Mouse (Mus musculus) stomach, embryonic 15.5 days (tissue): ENCODE measurements around the gene Krtdap. TPM values are rescaled to one million over a fixed set of nuclear protein-coding genes. Genes with fewer than 3 reads are reported as not detected.

Experiments
- ATAC-seq: fragments of 200-750 bp; cut with Nextera tagmentation; 2 replicates; pipeline ENCODE4 v1.8.0; 2017; ENCODE audit warnings: low read depth, moderate number of reproducible peaks, moderate TSS enrichment; ENCODE audit not compliant: insufficient read depth, low FRiP score
- H3K27ac ChIP-seq: fragments of 300-500 bp; sonication (generic); 2 replicates; pipeline ENCODE4 v1.5.1; 2015; ENCODE audit warnings: mild to moderate bottlenecking, inconsistent platforms
- H3K27me3 ChIP-seq: fragments of 300-500 bp; sonication (generic); replicated peaks from 2 replicates; pipeline ENCODE4 v1.6.1; 2015; ENCODE audit warnings: inconsistent platforms
- H3K36me3 ChIP-seq: fragments of 300-500 bp; sonication (generic); 2 replicates; pipeline ENCODE4 v1.6.1; 2015; ENCODE audit warnings: inconsistent platforms
- H3K4me1 ChIP-seq: fragments of 300-500 bp; sonication (generic); 2 replicates; pipeline ENCODE4 v1.6.1; 2015; ENCODE audit warnings: inconsistent platforms
- H3K4me2 ChIP-seq: fragments of 300-500 bp; sonication (generic); 2 replicates; pipeline ENCODE4 v1.6.1; 2015; ENCODE audit warnings: mild to moderate bottlenecking, inconsistent platforms
- H3K4me3 ChIP-seq: fragments of 300-500 bp; sonication (generic); replicated peaks from 2 replicates; pipeline ENCODE4 v1.5.1; 2015; ENCODE audit warnings: inconsistent platforms
- H3K9ac ChIP-seq: fragments of 300-500 bp; sonication (generic); 2 replicates; pipeline ENCODE4 v1.6.1; 2015; ENCODE audit warnings: inconsistent platforms
- H3K9me3 ChIP-seq: fragments of 300-500 bp; sonication (generic); 2 replicates; pipeline ENCODE4 v1.6.1; 2016; ENCODE audit warnings: inconsistent platforms
- WGBS: fragments of 180-500 bp; shearing (Covaris S2); methylation state at CpG from one replicate; pipeline ENCODE4 v1.1.7; 2015; 5-methylcytosine and 5-hydroxymethylcytosine counted together
- polyA plus RNA-seq: library from polyadenylated mRNA; unstranded; fragments of >200 nt; fragmentation: Nextera tagmentation; extraction: Ambion mirVana; gene quantifications from 2 replicates; pipeline ENCODE4 v1.2.1, GENCODE M21; 2015

Gene Krtdap
- polyA plus RNA-seq, 1 experiment from 2014 or later, result 227 TPM

DNA sequence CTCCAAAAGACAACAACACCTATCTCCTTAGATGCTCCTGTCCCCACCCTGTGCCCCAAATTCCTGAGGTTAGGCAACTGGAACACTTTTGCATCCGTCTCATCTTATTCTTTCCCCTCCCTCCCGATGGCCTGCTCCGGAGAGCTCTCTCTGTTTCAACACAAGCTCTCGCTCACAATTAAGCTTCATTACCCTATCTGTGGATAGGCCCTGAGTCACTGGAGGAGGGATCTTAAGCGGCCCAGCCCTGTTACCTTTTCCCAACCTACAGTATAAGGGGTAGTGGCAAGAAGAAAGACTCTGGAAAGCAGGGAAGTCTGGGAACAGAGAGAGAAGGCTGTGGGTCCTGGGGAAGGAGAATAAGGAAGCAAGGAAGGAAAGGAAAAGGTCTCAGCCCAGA, 24.2 kb upstream of the Krtdap start, which contains the start of gene Dmkn:
Dmkn (plus strand) TSS at position 301 of the 400 bp plus-strand sequence.
- H3K9me3 ChIP-seq, result no peaks in the 10 kb centered on the region
- H3K4me1 ChIP-seq, result peaks cover 8% of the 10 kb centered on the region; the same call in 1 of the 2 replicates
- H3K4me2 ChIP-seq, result no peak within 1 kb of the TSS
- no peak within 1 kb of the TSS for H3K9ac ChIP-seq
- 52% methylated on average over 5 of the region's 5 CpGs for WGBS
- no peak within 1 kb of the TSS for H3K27ac ChIP-seq
- H3K27me3 ChIP-seq, result 0 out of 2 replicates have a peak, but pooled peaks cover 2% of the 10 kb centered on the region
- no peak for ATAC-seq
- no peaks in the 10 kb centered on the region for H3K36me3 ChIP-seq
- no peak within 1 kb of the TSS for H3K4me3 ChIP-seq

- Histone ChIP-seq H3K27ac (no peak overlapping the region), H3K4me3 (no peak overlapping the region)
Observed at GRCm38 (mm10) chr7:30765173-30765572, 22.5 kb upstream of the Krtdap start.

GRCm38 (mm10) chr7:30766408-30766807, 21.3 kb upstream of the Krtdap start:
- 0 out of 2 replicates have a peak, but pooled peaks cover 2% of the 10 kb centered on the region for H3K27me3 ChIP-seq
- WGBS, result 86% methylated on average over 4 of the region's 4 CpGs
- H3K4me1 ChIP-seq, result no peaks in the 10 kb centered on the region
- no peak overlapping the region for H3K4me2 ChIP-seq
- H3K27ac ChIP-seq, result no peak overlapping the region
- no peaks in the 10 kb centered on the region for H3K9me3 ChIP-seq
- H3K4me3 ChIP-seq, result no peak overlapping the region
- no peak overlapping the region for H3K9ac ChIP-seq
- no peak for ATAC-seq
- no peaks in the 10 kb centered on the region for H3K36me3 ChIP-seq

More at GRCm38 (mm10) chr7:30765173-30765572, 22.5 kb upstream of the Krtdap start:
- H3K4me1 ChIP-seq, result peaks cover 4% of the 10 kb centered on the region; the same call in 1 of the 2 replicates
- no peaks in the 10 kb centered on the region for H3K9me3 ChIP-seq
- 34% methylated on average over 11 of the region's 11 CpGs for WGBS
- H3K36me3 ChIP-seq, result no peaks in the 10 kb centered on the region
- ATAC-seq, result no peak
- H3K27me3 ChIP-seq, result 0 out of 2 replicates have a peak, but pooled peaks cover 2% of the 10 kb centered on the region
- no peak overlapping the region for H3K9ac ChIP-seq
- no peak overlapping the region for H3K4me2 ChIP-seq

- Histone ChIP-seq H3K27me3 (0 out of 2 replicates have a peak, but pooled peaks cover 2% of the 10 kb centered on the region), H3K9me3 (no peaks in the 10 kb centered on the region), H3K4me2 (peak overlapping the region; percentile 5; the same call in 1 of the 2 replicates), H3K4me3 (no peak overlapping the region), H3K4me1 (no peaks in the 10 kb centered on the region), H3K9ac (no peak overlapping the region), H3K27ac (peak overlapping the region; percentile 13; the same call in 1 of the 2 replicates), H3K36me3 (no peaks in the 10 kb centered on the region)
- ATAC-seq, result peak; percentile 54; the same call in 1 of the 2 replicates
- WGBS, result 27% methylated on average over 9 of the region's 9 CpGs
Observed at GRCm38 (mm10) chr7:30769236-30769635, 18.5 kb upstream of the Krtdap start.

DNA sequence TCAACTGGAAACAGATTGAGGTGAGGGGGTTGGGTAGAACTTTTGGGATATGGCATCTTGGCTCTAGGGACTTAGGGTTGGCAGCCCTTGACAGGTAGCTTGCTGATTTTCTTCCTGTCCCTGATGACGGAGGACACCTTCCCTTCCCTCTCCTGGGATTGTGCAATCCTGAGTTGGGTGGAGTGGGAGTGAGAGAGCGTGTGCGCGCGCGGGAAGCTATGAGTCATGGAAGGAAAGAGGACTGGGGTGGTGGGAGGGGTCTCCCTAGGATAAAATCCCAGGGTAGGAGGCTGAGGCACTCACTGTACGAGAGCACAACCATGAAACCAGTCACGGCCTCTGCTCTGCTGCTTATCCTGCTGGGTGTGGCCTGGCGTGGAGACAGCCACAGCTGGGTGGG, 11.6 kb upstream of the Krtdap start:
- 70% methylated on average over 9 of the region's 9 CpGs for WGBS
- H3K27ac ChIP-seq, result no peak overlapping the region; the same call in 1 of the 2 replicates
- no peaks in the 10 kb centered on the region for H3K36me3 ChIP-seq
- no peaks in the 10 kb centered on the region for H3K4me1 ChIP-seq
- H3K4me2 ChIP-seq, result no peak overlapping the region
- no peaks in the 10 kb centered on the region for H3K9me3 ChIP-seq
- no peaks in the 10 kb centered on the region for H3K27me3 ChIP-seq
- H3K9ac ChIP-seq, result no peak overlapping the region
- no peak for ATAC-seq
- H3K4me3 ChIP-seq, result no peak overlapping the region

GRCm38 (mm10) chr7:30777081-30777579, 10.6 kb upstream of the Krtdap start:
- H3K9me3 ChIP-seq, result no peaks in the 10 kb centered on the region
- H3K4me3 ChIP-seq, result no peak overlapping the region
- no peak overlapping the region for H3K9ac ChIP-seq

DNA sequence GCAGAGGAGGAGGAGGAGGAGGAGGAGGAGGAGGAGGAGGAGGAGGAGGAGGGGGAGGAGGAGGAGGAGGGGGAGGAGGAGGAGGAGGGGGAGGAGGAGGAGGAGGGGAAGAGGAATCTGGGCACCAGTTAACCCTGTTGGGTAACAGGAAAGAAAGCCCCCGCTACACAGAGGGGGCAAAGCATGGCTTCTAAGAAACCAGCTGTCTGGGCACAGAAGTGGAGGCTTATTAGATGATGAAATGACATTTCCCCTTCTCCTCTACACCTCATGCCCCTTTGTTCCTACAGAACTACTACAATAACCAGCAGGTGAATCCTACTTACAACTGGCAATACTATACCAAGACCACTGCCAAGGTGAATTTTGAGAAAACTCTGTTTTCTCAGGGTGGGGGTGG, 9.8 kb upstream of the Krtdap start:
- no peak overlapping the region for H3K4me3 ChIP-seq
- no peaks in the 10 kb centered on the region for H3K4me1 ChIP-seq
- no peak overlapping the region for H3K9ac ChIP-seq
- no peaks in the 10 kb centered on the region for H3K27me3 ChIP-seq
- no peak overlapping the region for H3K27ac ChIP-seq
- WGBS, result 85% methylated on average over 1 of the region's 1 CpGs
- H3K4me2 ChIP-seq, result no peak overlapping the region
- ATAC-seq, result no peak
- H3K9me3 ChIP-seq, result no peaks in the 10 kb centered on the region
- no peaks in the 10 kb centered on the region for H3K36me3 ChIP-seq

More at GRCm38 (mm10) chr7:30777081-30777579, 10.6 kb upstream of the Krtdap start:
- Histone ChIP-seq H3K27me3 (no peaks in the 10 kb centered on the region), H3K36me3 (no peaks in the 10 kb centered on the region), H3K4me1 (no peaks in the 10 kb centered on the region), H3K27ac (no peak overlapping the region), H3K4me2 (no peak overlapping the region)
- no peak for ATAC-seq
- 59% methylated on average over 7 of the region's 7 CpGs for WGBS

DNA sequence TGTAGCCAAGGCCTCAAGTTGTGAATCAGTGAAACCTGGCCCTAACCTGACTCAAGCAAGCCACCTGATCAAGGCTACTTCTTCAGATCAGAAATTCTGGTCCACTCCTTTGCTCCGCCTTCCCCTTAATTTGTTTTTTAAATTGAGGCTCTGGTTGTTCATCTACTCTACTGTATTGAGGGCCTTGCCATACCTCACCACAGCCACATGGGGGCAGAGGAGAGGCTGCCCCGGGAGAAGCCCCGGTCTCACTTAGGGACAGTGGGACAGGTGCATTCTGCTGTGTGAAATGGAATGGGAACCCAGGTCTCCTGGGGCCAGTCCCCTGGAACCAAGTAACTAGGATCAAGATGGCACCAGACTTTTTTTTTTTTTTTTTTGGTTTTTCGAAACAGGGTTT, 5.9 kb upstream of the Krtdap start:
- 67% methylated on average over 4 of the region's 4 CpGs for WGBS
- Histone ChIP-seq H3K4me1 (no peaks in the 10 kb centered on the region), H3K4me2 (no peak overlapping the region), H3K27me3 (no peaks in the 10 kb centered on the region), H3K36me3 (no peaks in the 10 kb centered on the region), H3K27ac (no peak overlapping the region), H3K9ac (no peak overlapping the region), H3K9me3 (no peaks in the 10 kb centered on the region), H3K4me3 (no peak overlapping the region)
- no peak for ATAC-seq

- Histone ChIP-seq H3K4me1 (no peaks in the 10 kb centered on the region), H3K4me2 (no peak overlapping the region), H3K27me3 (no peaks in the 10 kb centered on the region), H3K9me3 (no peaks in the 10 kb centered on the region), H3K4me3 (no peak overlapping the region), H3K9ac (no peak overlapping the region), H3K27ac (no peak overlapping the region), H3K36me3 (no peaks in the 10 kb centered on the region)
- 68% methylated on average over 3 of the region's 3 CpGs for WGBS
- ATAC-seq, result no peak
Observed at GRCm38 (mm10) chr7:30782658-30783057, 5.0 kb upstream of the Krtdap start.

DNA sequence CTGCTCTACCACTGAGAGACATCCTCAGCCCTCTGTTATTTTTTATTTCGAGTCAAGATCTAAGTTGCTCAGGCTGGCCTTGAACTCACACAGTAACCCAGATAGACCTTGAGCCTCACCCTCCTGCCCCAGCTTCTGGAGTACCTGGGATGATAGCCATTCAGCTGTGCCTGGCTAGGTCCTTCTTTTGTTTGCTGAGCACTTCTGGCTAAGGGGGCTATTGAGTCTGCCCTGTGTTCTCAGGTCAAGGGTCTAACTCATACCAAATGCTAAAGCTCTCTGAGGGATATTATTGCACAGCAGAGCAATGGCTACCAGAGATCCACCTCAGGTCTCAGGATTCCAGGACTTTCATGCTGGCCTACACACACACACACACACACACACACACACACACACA, 2.5 kb upstream of the Krtdap start:
- 54% methylated on average over 1 of the region's 1 CpGs for WGBS
- H3K4me2 ChIP-seq, result no peak overlapping the region
- no peak for ATAC-seq

GRCm38 (mm10) chr7:30785721-30786546, 1.8 kb upstream of the Krtdap start:
- 66% methylated on average over 13 of the region's 13 CpGs for WGBS
- Histone ChIP-seq H3K36me3 (no peaks in the 10 kb centered on the region), H3K4me3 (no peak overlapping the region), H3K4me2 (no peak overlapping the region), H3K27ac (no peak overlapping the region), H3K9me3 (no peaks in the 10 kb centered on the region), H3K9ac (no peak overlapping the region), H3K27me3 (no peaks in the 10 kb centered on the region), H3K4me1 (no peaks in the 10 kb centered on the region)
- ATAC-seq, result no peak

More for the DNA sequence above, 2.5 kb upstream of the Krtdap start:
- no peak overlapping the region for H3K9ac ChIP-seq
- H3K27me3 ChIP-seq, result no peaks in the 10 kb centered on the region
- H3K4me1 ChIP-seq, result no peaks in the 10 kb centered on the region
- no peak overlapping the region for H3K27ac ChIP-seq
- H3K4me3 ChIP-seq, result no peak overlapping the region
- H3K36me3 ChIP-seq, result no peaks in the 10 kb centered on the region
- H3K9me3 ChIP-seq, result no peaks in the 10 kb centered on the region

GRCm38 (mm10) chr7:30790141-30790540, 2.4 kb downstream of the Krtdap start:
- Histone ChIP-seq H3K27ac (no peak overlapping the region), H3K4me1 (peaks cover 4% of the 10 kb centered on the region; the same call in 1 of the 2 replicates), H3K36me3 (no peaks in the 10 kb centered on the region), H3K9me3 (no peaks in the 10 kb centered on the region), H3K4me3 (no peak overlapping the region), H3K9ac (no peak overlapping the region), H3K4me2 (no peak overlapping the region), H3K27me3 (no peaks in the 10 kb centered on the region)
- 63% methylated on average over 10 of the region's 10 CpGs for WGBS
- ATAC-seq, result no peak
